Mouse (Mus musculus) forebrain, postnatal 0 days (tissue): ENCODE results near the gene Gm20696. TPM values are rescaled to one million over a fixed set of nuclear protein-coding genes. Genes with fewer than 3 reads are reported as not detected.

ENCODE experiments used
- ATAC-seq: fragments of 200-750 bp; cut with Nextera tagmentation; 2 replicates; pipeline ENCODE4 v1.8.0; 2017; ENCODE audit warnings: mild to moderate bottlenecking, moderate library complexity
- DNase-seq: peaks from one replicate; pipeline ENCODE4 v3.0.0-alpha.2; 2015
- H3K27ac ChIP-seq: fragments of 300-500 bp; sonication (generic); 2 replicates; pipeline ENCODE4 v1.5.1; 2014; ENCODE audit warnings: low read depth, mild to moderate bottlenecking, antibody characterized with exemption, low read length, moderate library complexity, mixed read lengths
- H3K27me3 ChIP-seq: fragments of 300-500 bp; sonication (generic); 2 replicates; pipeline ENCODE4 v1.6.1; 2014; ENCODE audit warnings: mild to moderate bottlenecking, low read length, mixed read lengths; ENCODE audit not compliant: insufficient read depth
- H3K36me3 ChIP-seq: fragments of 300-500 bp; sonication (generic); 2 replicates; pipeline ENCODE4 v1.6.1; 2014; ENCODE audit warnings: mild to moderate bottlenecking, moderate library complexity; ENCODE audit not compliant: insufficient read depth
- H3K4me1 ChIP-seq: fragments of 300-500 bp; sonication (generic); 2 replicates; pipeline ENCODE4 v1.6.1; 2014; ENCODE audit warnings: antibody characterized with exemption; ENCODE audit not compliant: insufficient read depth
- H3K4me2 ChIP-seq: fragments of 300-500 bp; sonication (generic); 2 replicates; pipeline ENCODE4 v1.6.1; 2014; ENCODE audit warnings: low read depth, mild to moderate bottlenecking, moderate library complexity
- H3K4me3 ChIP-seq: fragments of 300-500 bp; sonication (generic); 2 replicates; pipeline ENCODE4 v1.5.1; 2014; ENCODE audit warnings: low read depth, low read length, mixed read lengths
- H3K9ac ChIP-seq: fragments of 300-500 bp; sonication (generic); 2 replicates; pipeline ENCODE4 v1.6.1; 2014; ENCODE audit warnings: mild to moderate bottlenecking
- H3K9me3 ChIP-seq: fragments of 300-500 bp; sonication (generic); 2 replicates; pipeline ENCODE4 v1.6.1; 2016; ENCODE audit warnings: low read length
- CTCF ChIP-seq: sonication (generic); IDR thresholded peaks from 2 replicates; pipeline ENCODE4 v1.5.1; 2016; ENCODE audit warnings: antibody characterized with exemption, control low read depth, low read depth
- WGBS: fragments of 180-500 bp; shearing (Covaris S2); extraction: QIAGEN DNeasy Blood & Tissue Kit; methylation state at CpG from one replicate; pipeline ENCODE4 v1.1.7; 2014; 5-methylcytosine and 5-hydroxymethylcytosine counted together
- polyA plus RNA-seq: library from polyadenylated mRNA; unstranded; fragments of >200 nt; fragmentation: Nextera tagmentation; extraction: Ambion mirVana; gene quantifications from 2 replicates; pipeline ENCODE4 v1.2.1, GENCODE M21; 2015
- total RNA-seq: library from RNA; depleted of rRNA; stranded (reverse); fragments of >200 nt; gene quantifications from 2 replicates; pipeline ENCODE4 v1.2.3, GENCODE M21; 2014

Gene Gm20696
- total and polyA plus RNA-seq, 2 experiments from 2014 or later, result 2.2 to 2.6 TPM

DNA sequence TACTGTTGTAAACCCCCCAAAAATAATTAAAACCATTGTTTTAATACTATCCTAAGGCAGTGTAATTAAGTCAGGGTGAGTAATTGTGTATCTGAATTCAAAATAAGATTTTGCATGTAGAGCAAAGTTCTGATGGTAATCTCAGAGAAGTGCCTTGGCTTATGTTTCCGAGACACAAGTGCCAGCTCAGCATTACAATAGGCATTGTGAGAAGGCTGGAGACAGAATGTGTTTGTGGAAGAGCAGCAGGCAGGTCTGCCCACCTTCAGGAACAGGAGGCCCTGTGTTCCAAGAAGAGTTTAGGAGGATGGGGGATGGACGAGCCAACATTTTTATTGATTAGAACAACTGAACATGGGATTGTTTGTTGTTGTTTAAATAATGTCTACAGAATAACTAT, 137.6 kb downstream of the Gm20696 start:
- no peak for TF ChIP-seq CTCF
- Histone ChIP-seq H3K4me2 (no peak overlapping the region), H3K36me3 (no peaks in the 10 kb centered on the region), H3K4me3 (no peak overlapping the region), H3K9me3 (no peaks in the 10 kb centered on the region), H3K27ac (no peak overlapping the region), H3K27me3 (no peaks in the 10 kb centered on the region), H3K9ac (no peak overlapping the region), H3K4me1 (no peaks in the 10 kb centered on the region)
- DNase-seq (no peak), ATAC-seq (no peak)
- WGBS, result 68% methylated on average over 2 of the region's 2 CpGs

DNA sequence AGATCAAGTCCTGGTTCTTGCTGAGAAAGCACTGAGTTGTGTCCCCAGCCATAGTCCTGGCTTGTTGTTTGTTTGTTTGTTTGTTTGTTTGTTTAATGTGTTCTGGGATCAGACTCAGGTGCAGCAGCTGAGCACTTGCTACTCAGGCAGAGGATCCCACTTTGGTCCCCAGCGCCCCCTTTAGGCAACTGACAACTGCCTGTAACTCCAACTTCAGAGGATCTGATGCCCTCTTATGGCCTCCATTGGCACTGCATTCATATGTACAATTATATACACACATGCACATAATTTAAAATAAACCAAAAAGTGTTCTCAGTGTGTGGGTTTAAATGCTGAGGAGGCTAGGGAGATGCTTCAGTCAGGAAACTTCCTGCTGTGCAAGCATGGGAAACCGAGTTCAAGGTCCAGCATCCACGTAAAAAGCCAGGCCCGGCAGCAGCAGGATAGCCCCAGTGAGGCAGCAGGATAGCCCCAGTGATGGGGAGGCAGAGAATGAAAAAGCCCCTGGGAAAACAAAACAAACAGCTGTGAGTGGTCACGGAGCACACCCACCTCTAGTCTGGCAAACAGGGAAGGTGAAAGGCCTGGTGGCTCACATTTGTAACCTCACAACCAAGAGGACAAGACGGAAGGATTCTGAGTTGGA, 139.0 kb downstream of the Gm20696 start:
- TF ChIP-seq CTCF, result peak; percentile 43

DNA sequence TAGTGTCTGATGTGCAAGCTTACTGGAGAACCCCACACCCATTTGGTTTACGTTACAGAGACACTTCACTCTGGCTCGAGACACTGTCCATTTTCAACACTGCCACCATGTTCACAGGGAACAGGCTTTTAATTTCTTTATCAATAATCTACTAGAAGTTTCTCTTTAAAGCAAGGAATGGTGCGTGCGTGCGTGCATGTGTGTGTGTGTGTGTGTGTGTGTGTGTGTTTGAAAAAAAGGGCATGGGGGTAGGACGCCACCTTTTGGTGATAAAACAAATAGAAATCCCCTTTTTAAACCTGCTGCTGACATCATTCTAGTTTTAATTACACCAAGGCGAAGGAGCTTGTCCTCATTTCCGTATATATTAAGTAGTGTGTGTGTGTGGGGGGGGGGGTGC, 141.2 kb downstream of the Gm20696 start:
- H3K4me1 ChIP-seq, result no peaks in the 10 kb centered on the region
- DNase-seq, result peak; percentile 72
- H3K4me2 ChIP-seq, result peak overlapping the region; percentile 98
- H3K9me3 ChIP-seq, result no peaks in the 10 kb centered on the region
- 0 out of 2 replicates have a peak overlapping the region, but pooled peaks have one; percentile 98 for H3K27ac ChIP-seq
- peak overlapping the region; percentile 1; the same call in 1 of the 2 replicates for H3K9ac ChIP-seq
- H3K27me3 ChIP-seq, result no peaks in the 10 kb centered on the region
- WGBS, result 19% methylated on average over 8 of the region's 8 CpGs
- TF ChIP-seq CTCF, result peak; percentile 73
- no peak overlapping the region for H3K4me3 ChIP-seq
- no peak for ATAC-seq
- no peaks in the 10 kb centered on the region for H3K36me3 ChIP-seq

More for the DNA sequence above, 139.0 kb downstream of the Gm20696 start:
- Histone ChIP-seq H3K4me3 (no peak overlapping the region), H3K27me3 (no peaks in the 10 kb centered on the region), H3K4me1 (no peaks in the 10 kb centered on the region), H3K4me2 (no peak overlapping the region), H3K36me3 (no peaks in the 10 kb centered on the region), H3K27ac (no peak overlapping the region), H3K9ac (no peak overlapping the region), H3K9me3 (no peaks in the 10 kb centered on the region)
- WGBS, result 96% methylated on average over 6 of the region's 6 CpGs
- no peak for DNase-seq
- no peak for ATAC-seq

DNA sequence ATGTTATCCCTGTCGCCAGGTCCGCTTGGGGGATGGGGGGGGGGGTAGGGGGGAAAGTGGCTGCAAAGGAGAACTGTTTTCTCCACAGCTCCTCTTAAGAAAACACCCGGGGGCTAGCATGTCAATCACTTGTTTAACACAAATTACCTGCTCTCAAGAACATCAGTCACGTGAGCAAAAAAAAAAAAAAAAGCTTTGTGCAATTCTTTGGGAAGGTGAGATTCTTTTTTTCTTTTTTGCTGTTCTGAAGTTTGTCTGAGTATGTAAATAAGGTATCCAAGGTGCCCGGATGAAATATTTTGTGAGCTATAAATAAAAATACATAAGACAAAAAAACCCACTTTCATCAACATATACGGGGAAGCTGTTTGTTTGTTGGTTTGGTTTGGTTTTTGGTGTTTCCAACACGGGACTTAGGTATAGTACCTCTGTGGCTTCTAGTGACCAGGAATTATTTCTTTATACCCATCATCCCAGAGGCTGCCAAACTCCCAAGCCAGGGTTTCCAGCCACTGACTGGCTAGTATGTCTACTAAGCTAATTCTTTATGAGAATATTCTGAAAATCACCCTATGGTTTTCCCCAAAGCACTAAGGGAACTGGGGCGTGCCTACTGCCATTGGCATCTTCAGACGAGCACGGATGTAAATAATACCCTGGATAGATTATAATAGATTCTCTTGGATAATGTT, 142.8 kb downstream of the Gm20696 start:
- peak overlapping the region; percentile 96 for H3K9ac ChIP-seq
- H3K4me3 ChIP-seq, result peak overlapping the region; percentile 73
- no peak for ATAC-seq
- H3K27ac ChIP-seq, result peak overlapping the region; percentile 98
- H3K27me3 ChIP-seq, result no peaks in the 10 kb centered on the region
- no peak for DNase-seq
- no peaks in the 10 kb centered on the region for H3K9me3 ChIP-seq
- 22% methylated on average over 10 of the region's 10 CpGs for WGBS
- H3K36me3 ChIP-seq, result no peaks in the 10 kb centered on the region
- peak overlapping the region; percentile 98 for H3K4me2 ChIP-seq
- TF ChIP-seq CTCF, result no peak
- no peaks in the 10 kb centered on the region for H3K4me1 ChIP-seq

DNA sequence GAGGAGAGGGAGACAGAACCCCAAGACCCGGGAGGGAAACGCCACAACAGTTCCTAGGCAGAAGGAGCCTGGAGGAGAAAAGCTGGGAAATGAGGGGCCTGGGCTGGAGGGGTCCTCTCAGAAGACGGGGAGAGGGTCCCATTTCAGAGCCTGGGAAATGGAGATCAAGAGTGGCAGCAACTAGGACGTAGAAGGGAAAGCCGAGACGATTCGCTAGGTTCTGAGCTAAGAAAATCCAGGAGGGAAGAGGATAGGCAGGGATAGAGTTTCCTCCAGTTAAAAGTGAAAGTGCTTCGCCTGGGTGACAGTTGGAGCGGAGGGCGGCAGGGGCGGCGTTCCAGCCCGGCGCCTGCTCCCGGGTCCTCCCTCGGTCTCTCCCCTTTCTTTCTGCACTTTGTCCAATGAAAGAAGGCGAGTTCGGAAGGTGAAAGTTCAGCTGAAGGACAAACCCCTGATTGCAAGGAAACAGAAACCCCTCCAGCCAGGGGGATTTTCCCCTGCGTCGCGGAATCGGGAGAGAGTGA, 143.4 kb downstream of the Gm20696 start:
- ATAC-seq, result peak; percentile 67
- Histone ChIP-seq H3K4me2 (peak overlapping the region; percentile 98), H3K27ac (peak overlapping the region; percentile 98), H3K9me3 (no peaks in the 10 kb centered on the region), H3K4me1 (no peaks in the 10 kb centered on the region), H3K4me3 (peak overlapping the region; percentile 73), H3K27me3 (no peaks in the 10 kb centered on the region), H3K36me3 (no peaks in the 10 kb centered on the region), H3K9ac (peak overlapping the region; percentile 96)
- no peak for TF ChIP-seq CTCF
- WGBS, result 2% methylated on average over 22 of the region's 22 CpGs
- DNase-seq, result peak; percentile 77

DNA sequence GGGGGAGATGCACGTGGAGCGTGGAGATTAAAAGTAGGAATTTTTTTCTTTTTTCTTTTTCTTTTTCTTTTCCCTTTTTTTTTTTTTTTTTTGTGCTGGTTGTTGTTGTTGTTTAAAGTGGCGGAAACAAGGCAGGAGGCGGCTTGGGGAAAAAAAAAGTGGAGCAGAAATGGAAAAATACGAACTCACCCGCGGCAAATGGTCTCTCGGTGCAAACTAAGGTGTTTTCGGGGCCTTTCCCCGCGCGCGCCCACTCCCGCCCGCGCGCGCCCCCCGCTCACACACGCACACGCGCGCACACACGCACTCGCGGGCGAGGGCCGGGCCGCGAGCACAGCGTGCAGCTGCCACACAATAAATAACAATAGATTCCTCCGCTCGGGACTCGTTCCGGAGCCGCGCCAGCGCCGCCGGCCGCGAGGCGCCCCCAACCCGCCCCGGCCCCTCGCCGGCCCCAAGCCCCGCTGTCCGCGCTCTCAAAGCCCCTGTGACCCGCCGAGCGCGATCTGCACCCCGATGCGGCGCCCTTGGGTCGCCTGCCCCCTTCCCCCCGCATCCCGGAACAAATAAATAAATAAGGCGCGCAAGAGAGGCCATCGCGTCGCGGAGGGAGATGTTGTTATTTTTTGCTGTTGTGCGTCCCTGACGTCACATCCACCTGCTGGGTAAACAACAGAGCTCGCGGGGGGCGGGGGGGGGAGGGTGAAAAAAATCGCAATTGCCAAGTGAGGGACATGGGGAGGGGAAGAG, 144.1 kb downstream of the Gm20696 start, which contains the start of gene Foxp1:
Foxp1 (minus strand) TSS at position 363 of the 750 bp plus-strand sequence.
- ATAC-seq (peak; percentile 49), DNase-seq (peak; percentile 88)
- peak within 1 kb of the TSS; percentile 73 for H3K4me3 ChIP-seq
- H3K4me2 ChIP-seq, result peak within 1 kb of the TSS; percentile 98
- no peaks in the 10 kb centered on the region for H3K27me3 ChIP-seq
- no peaks in the 10 kb centered on the region for H3K9me3 ChIP-seq
- peak within 1 kb of the TSS; percentile 98 for H3K27ac ChIP-seq
- H3K36me3 ChIP-seq, result no peaks in the 10 kb centered on the region
- WGBS, result 2% methylated on average over 71 of the region's 72 CpGs
- TF ChIP-seq CTCF, result no peak
- H3K4me1 ChIP-seq, result no peaks in the 10 kb centered on the region
- peak within 1 kb of the TSS; percentile 96 for H3K9ac ChIP-seq
